Mouse (Mus musculus): ENCODE results near the gene Topors. TPM values are rescaled to one million over a fixed set of nuclear protein-coding genes. Genes with fewer than 3 reads are reported as not detected.
"Not testable (repeated sequence)": the region's sequence is repeated elsewhere in the genome, so short reads cannot be mapped to it uniquely, and the experiment has no call there.

Topors gene
- polyA plus RNA-seq, 2 experiments = 20.2 to 43.4 TPM

- Histone ChIP-seq H3K4me2 (replicated peaks; ENCODE audit: low read depth, low read length, severe bottlenecking) (no peak overlapping the region), H3K27ac (replicated peaks; ENCODE audit: low read depth, low read length) (no peak overlapping the region), H3K4me1 (ENCODE audit: control insufficient read depth, insufficient read depth, low read length) (no peaks in the 10 kb centered on the region), H3K9me3 (ENCODE audit: control insufficient read depth, low read length) (no peaks in the 10 kb centered on the region), H3K27me3 (ENCODE audit: control insufficient read depth, insufficient read depth, low read length) (no peaks in the 10 kb centered on the region), H3K9ac (ENCODE audit: low read depth, low read length, severe bottlenecking) (no peak overlapping the region), H3K36me3 (ENCODE audit: control insufficient read depth, insufficient read depth, low read length) (no peaks in the 10 kb centered on the region), H3K4me3 (replicated peaks; ENCODE audit: low read length) (no peak overlapping the region)
- TF ChIP-seq POLR2A (IDR thresholded peaks at IDR 0.05; ENCODE audit: borderline replicate concordance, extremely low read depth, insufficient read depth, insufficient read length) = no peak
- ATAC-seq (ENCODE audit: low FRiP score, low read depth) (no peak), DNase-seq (ENCODE audit: low spot score) (no peak)
These were observed 40.0 kb upstream of the Topors start for GRCm38 (mm10) chr4:40309682-40310081.

- H3K27me3 ChIP-seq (ENCODE audit: control insufficient read depth, insufficient read depth, low read length) = no peaks in the 10 kb centered on the region
- ATAC-seq (ENCODE audit: low FRiP score, low read depth) = no peak
- TF ChIP-seq POLR2A (IDR thresholded peaks at IDR 0.05; ENCODE audit: borderline replicate concordance, extremely low read depth, insufficient read depth, insufficient read length) = no peak
- H3K9me3 ChIP-seq (ENCODE audit: control insufficient read depth, low read length) = no peaks in the 10 kb centered on the region
- no peak overlapping the region for H3K27ac ChIP-seq (replicated peaks; ENCODE audit: low read depth, low read length)
- H3K9ac ChIP-seq (ENCODE audit: low read depth, low read length, severe bottlenecking) = no peak overlapping the region
- no peaks in the 10 kb centered on the region for H3K36me3 ChIP-seq (ENCODE audit: control insufficient read depth, insufficient read depth, low read length)
- H3K4me1 ChIP-seq (ENCODE audit: control insufficient read depth, insufficient read depth, low read length) = no peaks in the 10 kb centered on the region
- H3K4me3 ChIP-seq (replicated peaks; ENCODE audit: low read length) = no peak overlapping the region
- 82% methylated on average over 10 of the region's 10 CpGs for WGBS
- H3K4me2 ChIP-seq (replicated peaks; ENCODE audit: low read depth, low read length, severe bottlenecking) = no peak overlapping the region
- DNase-seq (ENCODE audit: low spot score) = no peak
These were observed 32.9 kb upstream of the Topors start for GRCm38 (mm10) chr4:40302445-40303125.

- Histone ChIP-seq H3K9me3 (ENCODE audit: control insufficient read depth, low read length) (no peaks in the 10 kb centered on the region), H3K36me3 (ENCODE audit: control insufficient read depth, insufficient read depth, low read length) (no peaks in the 10 kb centered on the region), H3K27ac (replicated peaks; ENCODE audit: low read depth, low read length) (no peak overlapping the region), H3K4me3 (replicated peaks; ENCODE audit: low read length) (no peak overlapping the region), H3K4me2 (replicated peaks; ENCODE audit: low read depth, low read length, severe bottlenecking) (peak overlapping the region; percentile 40; the same call in 1 of the 2 replicates), H3K27me3 (ENCODE audit: control insufficient read depth, insufficient read depth, low read length) (no peaks in the 10 kb centered on the region), H3K4me1 (ENCODE audit: control insufficient read depth, insufficient read depth, low read length) (no peaks in the 10 kb centered on the region), H3K9ac (ENCODE audit: low read depth, low read length, severe bottlenecking) (no peak overlapping the region)
- TF ChIP-seq POLR2A (IDR thresholded peaks at IDR 0.05; ENCODE audit: borderline replicate concordance, extremely low read depth, insufficient read depth, insufficient read length) = no peak
- peak; percentile 75; the same call in 1 of the 2 replicates for ATAC-seq (ENCODE audit: low FRiP score, low read depth)
- WGBS = 12% methylated on average over 16 of the region's 16 CpGs
- peak; percentile 93 for DNase-seq (ENCODE audit: low spot score)
These were observed 31.6 kb upstream of the Topors start for GRCm38 (mm10) chr4:40301076-40301789.

- 84% methylated on average over 5 of the region's 5 CpGs for WGBS
- no peak overlapping the region for H3K4me2 ChIP-seq (replicated peaks; ENCODE audit: low read depth, low read length, severe bottlenecking)
- no peak for ATAC-seq (ENCODE audit: low FRiP score, low read depth)
These were observed 29.5 kb upstream of the Topors start for GRCm38 (mm10) chr4:40299169-40299568.

GRCm38 (mm10) chr4:40291511-40291910 is 21.9 kb upstream of the Topors start:
- not testable (repeated sequence) for H3K9me3 ChIP-seq (ENCODE audit: control insufficient read depth, low read length); DNase-seq (ENCODE audit: low spot score); H3K4me2 ChIP-seq (replicated peaks; ENCODE audit: low read depth, low read length, severe bottlenecking); H3K36me3 ChIP-seq (ENCODE audit: control insufficient read depth, insufficient read depth, low read length); H3K9ac ChIP-seq (ENCODE audit: low read depth, low read length, severe bottlenecking); H3K4me1 ChIP-seq (ENCODE audit: control insufficient read depth, insufficient read depth, low read length); H3K27me3 ChIP-seq (ENCODE audit: control insufficient read depth, insufficient read depth, low read length); H3K4me3 ChIP-seq (replicated peaks; ENCODE audit: low read length); ATAC-seq (ENCODE audit: low FRiP score, low read depth); H3K27ac ChIP-seq (replicated peaks; ENCODE audit: low read depth, low read length)
- 91% methylated on average over 11 of the region's 11 CpGs for WGBS

More at GRCm38 (mm10) chr4:40299169-40299568, 29.5 kb upstream of the Topors start:
- TF ChIP-seq POLR2A (IDR thresholded peaks at IDR 0.05; ENCODE audit: borderline replicate concordance, extremely low read depth, insufficient read depth, insufficient read length) = no peak
- Histone ChIP-seq H3K9me3 (ENCODE audit: control insufficient read depth, low read length) (no peaks in the 10 kb centered on the region), H3K4me1 (ENCODE audit: control insufficient read depth, insufficient read depth, low read length) (no peaks in the 10 kb centered on the region), H3K27me3 (ENCODE audit: control insufficient read depth, insufficient read depth, low read length) (no peaks in the 10 kb centered on the region), H3K9ac (ENCODE audit: low read depth, low read length, severe bottlenecking) (no peak overlapping the region), H3K27ac (replicated peaks; ENCODE audit: low read depth, low read length) (no peak overlapping the region), H3K4me3 (replicated peaks; ENCODE audit: low read length) (no peak overlapping the region), H3K36me3 (ENCODE audit: control insufficient read depth, insufficient read depth, low read length) (no peaks in the 10 kb centered on the region)
- no peak for DNase-seq (ENCODE audit: low spot score)

Data from limb, embryonic 14.5 days (tissue).